Mouse (Mus musculus) liver, embryonic 14.5 days (tissue): ENCODE data around the gene Stk4.

Source experiments
- CTCF ChIP-seq: IDR thresholded peaks from 2 replicates; pipeline ENCODE4 v1.5.1; 2016; ENCODE audit warnings: antibody characterized with exemption, low read depth, control low read depth
- EP300 ChIP-seq: IDR thresholded peaks from 2 replicates; pipeline ENCODE4 v1.6.1; 2016; ENCODE audit warnings: antibody characterized with exemption, low read depth

GRCm38 (mm10) chr2:164127297-164127696 is 57.2 kb downstream of the Stk4 start:
- TF ChIP-seq CTCF: no peak
- no peak for TF ChIP-seq EP300
